Mouse (Mus musculus): ENCODE data around the gene Pclaf.

Pclaf gene

GRCm38 (mm10) chr9:65917015-65917414 lies 27.0 kb downstream of the Pclaf start:
- Histone ChIP-seq H3K27me3 (ENCODE audit: control insufficient read depth, insufficient read depth, low read length, poor library complexity, severe bottlenecking) (no peaks in the 10 kb centered on the region), H3K36me3 (ENCODE audit: control insufficient read depth, insufficient read depth, low read length, poor library complexity, severe bottlenecking) (no peaks in the 10 kb centered on the region)
- no peak for DNase-seq (ENCODE audit: low read depth, low spot score)

GRCm38 (mm10) chr9:65928456-65928855 lies 38.4 kb downstream of the Pclaf start:
- Histone ChIP-seq H3K27me3 (ENCODE audit: control insufficient read depth, insufficient read depth, low read length, poor library complexity, severe bottlenecking) (no peaks in the 10 kb centered on the region), H3K36me3 (ENCODE audit: control insufficient read depth, insufficient read depth, low read length, poor library complexity, severe bottlenecking) (no peaks in the 10 kb centered on the region)
- DNase-seq (ENCODE audit: low read depth, low spot score): no peak

GRCm38 (mm10) chr9:65929826-65930225 lies 39.8 kb downstream of the Pclaf start:
- no peak for DNase-seq (ENCODE audit: low read depth, low spot score)
- Histone ChIP-seq H3K36me3 (ENCODE audit: control insufficient read depth, insufficient read depth, low read length, poor library complexity, severe bottlenecking) (no peaks in the 10 kb centered on the region), H3K27me3 (ENCODE audit: control insufficient read depth, insufficient read depth, low read length, poor library complexity, severe bottlenecking) (no peaks in the 10 kb centered on the region)

DNA sequence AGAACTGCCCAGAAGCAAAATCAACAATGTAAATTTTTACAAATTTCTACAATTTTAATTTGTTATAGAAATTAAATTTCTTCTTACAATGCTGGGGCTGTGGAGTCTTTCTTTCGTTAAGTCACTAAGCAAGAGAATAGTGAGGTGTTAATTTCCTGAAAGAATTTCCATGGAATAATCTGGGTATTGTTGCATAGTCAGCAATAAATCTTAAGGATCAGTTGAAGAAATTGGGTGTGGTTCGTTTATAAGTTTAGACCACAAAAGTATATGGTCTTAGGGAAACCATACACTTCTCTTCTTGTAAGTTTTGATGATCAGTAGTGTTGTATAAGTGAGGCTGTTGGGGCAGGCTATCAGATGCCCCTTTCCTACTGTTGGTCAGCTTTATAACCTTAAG lies 47.5 kb downstream of the Pclaf start:
- Histone ChIP-seq H3K36me3 (ENCODE audit: control insufficient read depth, insufficient read depth, low read length, poor library complexity, severe bottlenecking) (no peaks in the 10 kb centered on the region), H3K27me3 (ENCODE audit: control insufficient read depth, insufficient read depth, low read length, poor library complexity, severe bottlenecking) (no peaks in the 10 kb centered on the region)
- DNase-seq (ENCODE audit: low read depth, low spot score): no peak

DNA sequence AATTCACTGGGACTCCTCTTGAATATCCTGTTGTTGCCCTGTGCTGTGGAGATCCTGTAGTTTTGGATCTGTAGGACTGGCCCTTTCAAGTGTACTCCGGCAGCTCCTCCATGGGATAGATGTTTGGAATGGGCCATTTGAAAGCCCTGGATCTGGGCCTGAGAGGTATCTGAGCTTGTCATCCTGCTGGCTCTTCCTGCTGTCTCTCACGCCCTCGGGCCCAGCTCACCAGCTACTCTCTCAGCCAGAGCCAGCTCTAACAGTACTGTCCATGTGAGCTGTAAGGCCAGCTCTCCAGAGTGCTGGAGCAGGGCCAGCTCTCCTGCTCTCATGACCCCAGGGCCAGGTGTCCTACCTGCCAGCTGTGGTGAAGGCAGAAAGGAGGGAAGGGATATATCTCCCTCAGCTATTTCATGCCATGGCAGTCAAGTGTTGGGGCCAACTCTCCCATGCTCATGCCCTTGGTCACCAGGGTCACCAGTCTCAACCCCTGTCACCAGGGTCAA lies 61.1 kb downstream of the Pclaf start:
- 0 out of 2 replicates have a peak, but pooled peaks cover 2% of the 10 kb centered on the region for H3K36me3 ChIP-seq (ENCODE audit: control insufficient read depth, insufficient read depth, low read length, poor library complexity, severe bottlenecking)
- H3K27me3 ChIP-seq (ENCODE audit: control insufficient read depth, insufficient read depth, low read length, poor library complexity, severe bottlenecking): no peaks in the 10 kb centered on the region
- no peak for DNase-seq (ENCODE audit: low read depth, low spot score)

Data from splenic B cell, adult 2 months (primary cell).